Mouse (Mus musculus): ENCODE measurements around the gene Hs3st5. TPM values are rescaled to one million over a fixed set of nuclear protein-coding genes. Genes with fewer than 3 reads are reported as not detected.
A peak's percentile ranks its signal among the peaks of the same experiment; 100 is the strongest.

Hs3st5 gene
- polyA plus RNA-seq, 2 experiments, result 0.96 to 1.8 TPM

DNA sequence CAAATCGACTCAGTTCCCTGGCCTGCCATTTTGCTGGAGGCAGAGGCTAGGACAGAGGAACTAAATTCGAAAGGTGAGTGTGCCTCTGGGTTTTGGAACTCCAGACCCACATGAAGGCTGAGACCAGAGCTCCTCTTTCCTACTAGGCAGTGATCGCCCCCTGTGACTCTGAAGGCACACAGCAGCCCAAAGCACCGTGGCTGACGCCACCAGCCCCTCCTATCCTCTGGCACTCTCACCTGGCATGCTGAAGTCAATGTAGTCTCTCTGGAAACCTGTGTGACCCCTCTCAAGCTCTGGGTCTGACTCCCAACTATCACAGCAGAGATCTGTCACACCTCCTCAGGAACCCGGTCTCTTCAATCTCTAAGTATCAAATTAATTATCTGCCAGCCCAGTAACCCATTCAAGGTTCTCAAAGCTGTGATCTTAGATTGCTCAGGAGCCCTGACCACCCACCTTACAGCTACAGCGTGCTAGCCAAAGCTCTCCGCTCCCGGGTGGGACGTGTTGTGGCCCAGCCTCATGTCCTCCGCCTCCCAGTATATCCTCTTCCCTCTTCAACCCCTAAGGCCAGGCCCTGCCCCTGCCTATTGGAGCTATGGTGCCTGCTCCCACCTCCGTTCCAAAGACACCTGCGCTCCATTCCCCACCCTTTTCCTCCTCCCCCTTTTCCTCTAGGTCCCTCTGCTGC, 434 bp upstream of the Hs3st5 start:
- DNase-seq (ENCODE audit: low spot score), result no peak
- peak; percentile 35; the same call in 1 of the 2 replicates for ATAC-seq (ENCODE audit: low FRiP score, low read depth)
- H3K36me3 ChIP-seq (ENCODE audit: control insufficient read depth, insufficient read depth, low read length), result no peaks in the 10 kb centered on the region
- TF ChIP-seq POLR2A (IDR thresholded peaks at IDR 0.05; ENCODE audit: borderline replicate concordance, extremely low read depth, insufficient read depth, insufficient read length), result no peak
- H3K27ac ChIP-seq (replicated peaks; ENCODE audit: low read depth, low read length), result no peak overlapping the region
- peaks cover 9% of the 10 kb centered on the region; the same call in 1 of the 2 replicates for H3K4me1 ChIP-seq (ENCODE audit: control insufficient read depth, insufficient read depth, low read length)
- H3K4me3 ChIP-seq (replicated peaks; ENCODE audit: low read length), result peak overlapping the region; percentile 68
- 0 out of 2 replicates have a peak overlapping the region, but pooled peaks have one; percentile 47 for H3K9ac ChIP-seq (ENCODE audit: low read depth, low read length, severe bottlenecking)
- peak overlapping the region; percentile 98 for H3K4me2 ChIP-seq (replicated peaks; ENCODE audit: low read depth, low read length, severe bottlenecking)
- WGBS, result 9% methylated on average over 13 of the region's 13 CpGs
- no peaks in the 10 kb centered on the region for H3K9me3 ChIP-seq (ENCODE audit: control insufficient read depth, low read length)
- peaks cover 42% of the 10 kb centered on the region for H3K27me3 ChIP-seq (ENCODE audit: control insufficient read depth, insufficient read depth, low read length)

- Histone ChIP-seq H3K4me3 (replicated peaks; ENCODE audit: low read length) (peak overlapping the region; percentile 68), H3K9me3 (ENCODE audit: control insufficient read depth, low read length) (no peaks in the 10 kb centered on the region), H3K36me3 (ENCODE audit: control insufficient read depth, insufficient read depth, low read length) (no peaks in the 10 kb centered on the region), H3K27me3 (ENCODE audit: control insufficient read depth, insufficient read depth, low read length) (peaks cover 42% of the 10 kb centered on the region), H3K9ac (ENCODE audit: low read depth, low read length, severe bottlenecking) (peak overlapping the region; percentile 47), H3K27ac (replicated peaks; ENCODE audit: low read depth, low read length) (no peak overlapping the region), H3K4me1 (ENCODE audit: control insufficient read depth, insufficient read depth, low read length) (peaks cover 9% of the 10 kb centered on the region; the same call in 1 of the 2 replicates), H3K4me2 (replicated peaks; ENCODE audit: low read depth, low read length, severe bottlenecking) (peak overlapping the region; percentile 98)
- WGBS, result under 1% methylated on average over 15 of the region's 15 CpGs
- DNase-seq (ENCODE audit: low spot score), result no peak
- ATAC-seq (ENCODE audit: low FRiP score, low read depth), result no peak
- no peak for TF ChIP-seq POLR2A (IDR thresholded peaks at IDR 0.05; ENCODE audit: borderline replicate concordance, extremely low read depth, insufficient read depth, insufficient read length)
These were observed 899 bp downstream of the Hs3st5 start for GRCm38 (mm10) chr10:36507556-36507870.

DNA sequence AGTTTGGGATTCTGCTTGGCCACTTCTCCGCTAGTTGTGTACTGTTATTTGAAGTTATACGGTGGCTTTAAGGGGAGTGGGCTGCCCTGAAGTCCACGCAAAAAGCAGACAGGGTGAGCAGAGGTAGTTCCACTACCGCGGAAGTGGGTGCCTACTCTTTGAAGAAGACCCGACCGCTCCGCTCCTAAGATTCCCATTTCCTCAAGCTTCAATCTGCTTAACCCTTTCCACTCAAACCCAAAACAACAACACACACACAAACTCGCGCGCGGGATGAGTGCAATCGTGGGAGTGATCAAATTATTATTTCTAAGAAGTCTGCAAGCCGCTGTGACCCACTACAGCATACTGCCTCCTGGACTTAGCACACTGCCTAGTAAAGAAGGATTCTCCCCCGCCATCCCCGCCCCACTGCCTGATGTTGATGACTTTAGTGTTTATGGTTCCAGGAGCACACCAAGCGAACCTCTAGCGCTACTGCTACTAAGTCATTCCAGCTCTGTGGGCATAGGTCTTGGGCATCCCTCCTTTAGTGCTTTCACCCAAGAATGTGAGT, 1.5 kb downstream of the Hs3st5 start:
- WGBS, result under 1% methylated on average over 18 of the region's 18 CpGs
- no peak for TF ChIP-seq POLR2A (IDR thresholded peaks at IDR 0.05; ENCODE audit: borderline replicate concordance, extremely low read depth, insufficient read depth, insufficient read length)
- Histone ChIP-seq H3K4me3 (replicated peaks; ENCODE audit: low read length) (peak overlapping the region; percentile 68), H3K27ac (replicated peaks; ENCODE audit: low read depth, low read length) (no peak overlapping the region), H3K27me3 (ENCODE audit: control insufficient read depth, insufficient read depth, low read length) (peaks cover 42% of the 10 kb centered on the region), H3K36me3 (ENCODE audit: control insufficient read depth, insufficient read depth, low read length) (no peaks in the 10 kb centered on the region), H3K9ac (ENCODE audit: low read depth, low read length, severe bottlenecking) (no peak overlapping the region; the same call in 1 of the 2 replicates), H3K4me1 (ENCODE audit: control insufficient read depth, insufficient read depth, low read length) (peaks cover 9% of the 10 kb centered on the region; the same call in 1 of the 2 replicates), H3K4me2 (replicated peaks; ENCODE audit: low read depth, low read length, severe bottlenecking) (peak overlapping the region; percentile 98), H3K9me3 (ENCODE audit: control insufficient read depth, low read length) (no peaks in the 10 kb centered on the region)
- ATAC-seq (ENCODE audit: low FRiP score, low read depth), result no peak
- DNase-seq (ENCODE audit: low spot score), result no peak

- Histone ChIP-seq H3K4me3 (replicated peaks; ENCODE audit: low read length) (no peak overlapping the region), H3K9ac (ENCODE audit: low read depth, low read length, severe bottlenecking) (no peak overlapping the region), H3K36me3 (ENCODE audit: control insufficient read depth, insufficient read depth, low read length) (no peaks in the 10 kb centered on the region), H3K9me3 (ENCODE audit: control insufficient read depth, low read length) (no peaks in the 10 kb centered on the region), H3K27ac (replicated peaks; ENCODE audit: low read depth, low read length) (no peak overlapping the region), H3K27me3 (ENCODE audit: control insufficient read depth, insufficient read depth, low read length) (peaks cover 42% of the 10 kb centered on the region), H3K4me1 (ENCODE audit: control insufficient read depth, insufficient read depth, low read length) (peaks cover 9% of the 10 kb centered on the region; the same call in 1 of the 2 replicates), H3K4me2 (replicated peaks; ENCODE audit: low read depth, low read length, severe bottlenecking) (no peak overlapping the region)
- DNase-seq (ENCODE audit: low spot score) (no peak), ATAC-seq (ENCODE audit: low FRiP score, low read depth) (no peak)
- WGBS, result 53% methylated on average over 4 of the region's 4 CpGs
- no peak for TF ChIP-seq POLR2A (IDR thresholded peaks at IDR 0.05; ENCODE audit: borderline replicate concordance, extremely low read depth, insufficient read depth, insufficient read length)
These were observed 2.9 kb downstream of the Hs3st5 start for GRCm38 (mm10) chr10:36509477-36509876.

DNA sequence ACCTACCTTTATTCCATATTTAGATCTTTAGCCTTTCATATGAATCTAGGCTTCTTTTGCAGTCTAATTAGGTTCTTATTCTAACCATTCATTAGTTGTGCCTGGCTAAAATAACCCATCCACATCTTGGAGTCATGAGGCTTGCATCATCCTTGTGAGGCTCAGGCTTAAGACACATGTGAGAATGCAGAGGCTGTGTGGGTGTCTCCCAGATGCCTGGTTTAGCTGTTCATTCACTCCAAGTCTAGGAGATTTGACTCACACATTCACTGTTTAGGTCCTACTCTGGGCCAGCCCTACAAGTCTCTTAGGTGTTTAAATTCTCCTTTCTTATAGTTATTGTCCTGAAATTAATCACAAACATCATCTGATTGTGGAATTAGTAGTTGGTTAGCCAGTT, 17.3 kb downstream of the Hs3st5 start:
- Histone ChIP-seq H3K4me2 (replicated peaks; ENCODE audit: low read depth, low read length, severe bottlenecking) (no peak overlapping the region), H3K9me3 (ENCODE audit: control insufficient read depth, low read length) (no peaks in the 10 kb centered on the region), H3K4me1 (ENCODE audit: control insufficient read depth, insufficient read depth, low read length) (no peaks in the 10 kb centered on the region), H3K4me3 (replicated peaks; ENCODE audit: low read length) (no peak overlapping the region), H3K27ac (replicated peaks; ENCODE audit: low read depth, low read length) (no peak overlapping the region), H3K36me3 (ENCODE audit: control insufficient read depth, insufficient read depth, low read length) (no peaks in the 10 kb centered on the region), H3K27me3 (ENCODE audit: control insufficient read depth, insufficient read depth, low read length) (no peaks in the 10 kb centered on the region), H3K9ac (ENCODE audit: low read depth, low read length, severe bottlenecking) (no peak overlapping the region)
- ATAC-seq (ENCODE audit: low FRiP score, low read depth) (no peak), DNase-seq (ENCODE audit: low spot score) (no peak)
- TF ChIP-seq POLR2A (IDR thresholded peaks at IDR 0.05; ENCODE audit: borderline replicate concordance, extremely low read depth, insufficient read depth, insufficient read length), result no peak

All from limb, embryonic 14.5 days (tissue).